Mouse (Mus musculus) embryonic fibroblast, embryonic 13.5 days (primary cell): ENCODE measurements at regions not wholly inside any gene's neighbourhood (a gene's known extent, or its start where the extent isn't known, plus 50 kb on each side); places are given as distances from the start of the nearest gene placed in this dataset.

Experiments
- CTCF ChIP-seq: IDR thresholded peaks from 2 replicates; pipeline ENCODE4 v1.5.1; 2011; ENCODE audit warnings: mild to moderate bottlenecking, control low read depth, low read length, moderate library complexity, borderline replicate concordance; ENCODE audit not compliant: insufficient read depth
- POLR2A ChIP-seq: IDR thresholded peaks from 2 replicates; pipeline ENCODE4 v1.6.1; 2011; ENCODE audit warnings: low read depth, mild to moderate bottlenecking, control low read depth, low read length, moderate library complexity

DNA sequence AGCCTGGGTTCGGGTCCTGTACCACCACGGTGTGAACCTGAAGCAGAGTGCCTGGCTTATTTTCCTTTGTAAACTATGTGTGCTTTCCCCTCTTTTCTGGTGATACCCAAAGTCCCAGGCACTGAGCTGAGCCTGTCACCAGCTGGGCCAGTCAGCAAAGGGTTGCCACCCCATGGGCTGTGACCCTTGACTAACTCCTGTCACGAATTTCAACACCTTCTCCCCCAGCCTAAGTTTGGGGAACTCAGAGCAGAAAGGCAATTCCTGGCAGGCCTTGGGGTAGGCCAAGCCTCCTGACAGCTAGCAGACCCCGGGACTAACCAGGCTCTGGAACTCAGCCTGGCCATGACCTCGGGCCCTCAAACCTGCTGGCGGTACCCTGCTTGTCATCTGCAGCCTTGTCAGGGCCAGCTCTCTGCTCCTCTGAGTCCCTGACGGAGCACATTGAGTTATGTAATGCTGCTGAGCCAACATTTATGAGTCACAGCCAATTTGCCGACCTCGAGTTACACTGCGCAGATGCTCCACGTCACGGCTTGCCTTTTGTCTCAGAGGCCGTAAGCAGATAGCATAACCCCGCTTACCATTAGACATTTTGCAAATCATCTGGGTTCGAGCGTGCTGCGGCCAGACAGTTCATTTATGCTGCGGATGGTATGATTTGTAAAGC, 132.3 kb downstream of the H2afy start:
- TF ChIP-seq CTCF (no peak), POLR2A (no peak)
